Mouse (Mus musculus): ENCODE data around the gene Htatip2. TPM values are rescaled to one million over a fixed set of nuclear protein-coding genes. Genes with fewer than 3 reads are reported as not detected.

Gene Htatip2
- polyA plus RNA-seq, 2 experiments: 17.3 to 26.2 TPM

- Histone ChIP-seq H3K4me2 (ENCODE audit: low read depth) (no peak overlapping the region), H3K36me3 (replicated peaks; ENCODE audit: control insufficient read depth, insufficient read depth, low read depth) (peaks cover 16% of the 10 kb centered on the region), H3K9me3 (ENCODE audit: control insufficient read depth, low read length) (no peaks in the 10 kb centered on the region), H3K4me1 (replicated peaks; ENCODE audit: control insufficient read depth in 2 of 2, insufficient read depth in 2 of 2, low read length in 1 of 2) (peaks cover 13 to 16% of the 10 kb centered on the region in 2 experiments), H3K27ac (no peak overlapping the region; the same call in 1 of the 2 replicates), H3K4me3 (ENCODE audit: insufficient read depth in 1 of 2, low read depth in 2 of 2, low read length in 2 of 2) (no peak overlapping the region), H3K9ac (replicated peaks) (no peak overlapping the region), H3K27me3 (ENCODE audit: control insufficient read depth, insufficient read depth, low read length) (no peaks in the 10 kb centered on the region)
- ATAC-seq (ENCODE audit: insufficient read depth) (no peak), DNase-seq (ENCODE audit: low read depth in 3 of 3, low spot score in 3 of 3) (no peak)
- TF ChIP-seq CTCF (IDR thresholded peaks at IDR 0.05; ENCODE audit: low read depth) (no peak), EP300 (IDR thresholded peaks at IDR 0.05; ENCODE audit: low read depth) (no peak)
- WGBS (ENCODE audit: insufficient replicate concordance): 30% methylated on average over 5 of the region's 5 CpGs
Observed at GRCm38 (mm10) chr7:49804638-49805165, 45.8 kb downstream of the Htatip2 start.

GRCm38 (mm10) chr7:49805618-49806017 lies 46.7 kb downstream of the Htatip2 start:
- Histone ChIP-seq H3K27me3 (ENCODE audit: control insufficient read depth, insufficient read depth, low read length) (no peaks in the 10 kb centered on the region), H3K27ac (no peak overlapping the region), H3K9ac (replicated peaks) (no peak overlapping the region), H3K4me3 (ENCODE audit: insufficient read depth in 1 of 2, low read depth in 2 of 2, low read length in 2 of 2) (no peak overlapping the region), H3K36me3 (replicated peaks; ENCODE audit: control insufficient read depth, insufficient read depth, low read depth) (peaks cover 16% of the 10 kb centered on the region), H3K4me1 (replicated peaks; ENCODE audit: control insufficient read depth in 2 of 2, insufficient read depth in 2 of 2, low read length in 1 of 2) (peaks cover 13 to 16% of the 10 kb centered on the region in 2 experiments), H3K9me3 (ENCODE audit: control insufficient read depth, low read length) (no peaks in the 10 kb centered on the region), H3K4me2 (ENCODE audit: low read depth) (0 out of 2 replicates have a peak overlapping the region, but pooled peaks have one; percentile 3)
- ATAC-seq (ENCODE audit: insufficient read depth): peak; percentile 56
- TF ChIP-seq CTCF (IDR thresholded peaks at IDR 0.05; ENCODE audit: low read depth): no peak
- TF ChIP-seq EP300 (IDR thresholded peaks at IDR 0.05; ENCODE audit: low read depth): peak; percentile 61
- DNase-seq (ENCODE audit: low read depth in 3 of 3, low spot score in 3 of 3): no peak
- WGBS (ENCODE audit: insufficient replicate concordance): 15% methylated on average over 3 of the region's 3 CpGs

- H3K27me3 ChIP-seq (ENCODE audit: control insufficient read depth, insufficient read depth, low read length): no peaks in the 10 kb centered on the region
- peaks cover 13 to 16% of the 10 kb centered on the region in 2 experiments for H3K4me1 ChIP-seq (replicated peaks; ENCODE audit: control insufficient read depth in 2 of 2, insufficient read depth in 2 of 2, low read length in 1 of 2)
- no peak overlapping the region for H3K9ac ChIP-seq (replicated peaks)
- no peak for DNase-seq (ENCODE audit: low read depth in 3 of 3, low spot score in 3 of 3)
- H3K36me3 ChIP-seq (replicated peaks; ENCODE audit: control insufficient read depth, insufficient read depth, low read depth): peaks cover 16% of the 10 kb centered on the region
- no peak overlapping the region for H3K27ac ChIP-seq
- no peak for TF ChIP-seq CTCF (IDR thresholded peaks at IDR 0.05; ENCODE audit: low read depth)
- TF ChIP-seq EP300 (IDR thresholded peaks at IDR 0.05; ENCODE audit: low read depth): no peak
- no peaks in the 10 kb centered on the region for H3K9me3 ChIP-seq (ENCODE audit: control insufficient read depth, low read length)
- ATAC-seq (ENCODE audit: insufficient read depth): no peak
- 40% methylated on average over 9 of the region's 9 CpGs for WGBS (ENCODE audit: insufficient replicate concordance)
- H3K4me2 ChIP-seq (ENCODE audit: low read depth): no peak overlapping the region
- no peak overlapping the region for H3K4me3 ChIP-seq (ENCODE audit: insufficient read depth in 1 of 2, low read depth in 2 of 2, low read length in 2 of 2)
Observed at GRCm38 (mm10) chr7:49807093-49807682, 48.3 kb downstream of the Htatip2 start.

GRCm38 (mm10) chr7:49807846-49808622 lies 49.1 kb downstream of the Htatip2 start:
- 82% methylated on average over 17 of the region's 17 CpGs for WGBS (ENCODE audit: insufficient replicate concordance)
- H3K4me1 ChIP-seq (replicated peaks; ENCODE audit: control insufficient read depth in 2 of 2, insufficient read depth in 2 of 2, low read length in 1 of 2): peaks cover 13 to 16% of the 10 kb centered on the region in 2 experiments
- ATAC-seq (ENCODE audit: insufficient read depth) (no peak), DNase-seq (ENCODE audit: low read depth in 3 of 3, low spot score in 3 of 3) (no peak)
- H3K9me3 ChIP-seq (ENCODE audit: control insufficient read depth, low read length): no peaks in the 10 kb centered on the region
- no peak for TF ChIP-seq EP300 (IDR thresholded peaks at IDR 0.05; ENCODE audit: low read depth)
- no peak for TF ChIP-seq CTCF (IDR thresholded peaks at IDR 0.05; ENCODE audit: low read depth)
- peaks cover 16% of the 10 kb centered on the region for H3K36me3 ChIP-seq (replicated peaks; ENCODE audit: control insufficient read depth, insufficient read depth, low read depth)
- no peak overlapping the region for H3K4me3 ChIP-seq (ENCODE audit: insufficient read depth in 1 of 2, low read depth in 2 of 2, low read length in 2 of 2)
- no peak overlapping the region for H3K27ac ChIP-seq
- H3K4me2 ChIP-seq (ENCODE audit: low read depth): no peak overlapping the region
- no peak overlapping the region for H3K9ac ChIP-seq (replicated peaks)
- H3K27me3 ChIP-seq (ENCODE audit: control insufficient read depth, insufficient read depth, low read length): no peaks in the 10 kb centered on the region

- no peak for TF ChIP-seq EP300 (IDR thresholded peaks at IDR 0.05; ENCODE audit: low read depth)
- TF ChIP-seq CTCF (IDR thresholded peaks at IDR 0.05; ENCODE audit: low read depth): no peak
- Histone ChIP-seq H3K4me2 (ENCODE audit: low read depth) (no peak overlapping the region), H3K27me3 (ENCODE audit: control insufficient read depth, insufficient read depth, low read length) (no peaks in the 10 kb centered on the region), H3K4me3 (ENCODE audit: insufficient read depth in 1 of 2, low read depth in 2 of 2, low read length in 2 of 2) (no peak overlapping the region), H3K36me3 (replicated peaks; ENCODE audit: control insufficient read depth, insufficient read depth, low read depth) (peaks cover 14% of the 10 kb centered on the region), H3K9ac (replicated peaks) (no peak overlapping the region), H3K27ac (no peak overlapping the region), H3K9me3 (ENCODE audit: control insufficient read depth, low read length) (no peaks in the 10 kb centered on the region), H3K4me1 (replicated peaks; ENCODE audit: control insufficient read depth in 2 of 2, insufficient read depth in 2 of 2, low read length in 1 of 2) (peaks cover 13 to 16% of the 10 kb centered on the region in 2 experiments)
- ATAC-seq (ENCODE audit: insufficient read depth): no peak
- no peak for DNase-seq (ENCODE audit: low read depth in 3 of 3, low spot score in 3 of 3)
- 76% methylated on average over 6 of the region's 6 CpGs for WGBS (ENCODE audit: insufficient replicate concordance)
Observed at GRCm38 (mm10) chr7:49809100-49809499, 50.2 kb downstream of the Htatip2 start.
